Mouse (Mus musculus) right cerebral cortex, postnatal 4 days (tissue): ENCODE data around the gene Dclre1b.

Source experiments
- DNase-seq: peaks from one replicate; pipeline ENCODE4 v3.0.0-alpha.2; 2022

Dclre1b gene

GRCm38 (mm10) chr3:103766789-103767188, 42.5 kb downstream of the Dclre1b start:
- DNase-seq: no peak

- DNase-seq: no peak
Measured at GRCm38 (mm10) chr3:103759261-103759970, 49.8 kb downstream of the Dclre1b start.

- DNase-seq: no peak
Measured at GRCm38 (mm10) chr3:103758456-103758855, 50.8 kb downstream of the Dclre1b start.

GRCm38 (mm10) chr3:103756920-103757319, 52.3 kb downstream of the Dclre1b start:
- DNase-seq: no peak

GRCm38 (mm10) chr3:103755351-103755750, 53.9 kb downstream of the Dclre1b start:
- no peak for DNase-seq

- no peak for DNase-seq
Measured at GRCm38 (mm10) chr3:103751558-103751957, 57.7 kb downstream of the Dclre1b start.
